Mouse (Mus musculus) neural tube, postnatal 0 days (tissue): ENCODE data around the gene Lrrc55. TPM values are rescaled to one million over a fixed set of nuclear protein-coding genes. Genes with fewer than 3 reads are reported as not detected.

Source experiments
- polyA plus RNA-seq: library from polyadenylated mRNA; unstranded; fragments of >200 nt; fragmentation: Nextera tagmentation; extraction: Ambion mirVana; gene quantifications from 2 replicates; pipeline ENCODE4 v1.2.1, GENCODE M21; 2015

Lrrc55 gene
- 14.3 and 16.2 TPM in 2 replicates for polyA plus RNA-seq

DNA sequence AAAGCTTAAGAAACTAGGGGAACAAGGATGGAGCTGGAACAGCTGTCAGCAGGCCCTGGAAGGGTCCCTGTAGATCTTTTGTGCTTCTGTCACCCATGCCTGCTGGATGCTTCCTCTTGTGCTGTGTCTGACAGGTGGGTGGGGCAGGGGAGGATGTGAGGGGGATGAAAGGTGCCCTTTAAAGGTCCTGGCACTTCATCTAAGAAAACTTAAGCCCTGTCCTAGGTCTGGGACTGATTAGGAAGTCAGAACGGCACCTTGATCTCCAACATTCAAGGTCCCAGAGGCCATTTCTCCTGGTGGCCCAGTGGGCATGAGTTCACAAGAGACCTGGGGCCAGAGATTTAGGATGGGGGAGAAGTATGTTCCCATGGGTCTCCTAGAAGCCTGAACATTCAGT is at the start of gene Lrrc55:
Gene Lrrc55, minus strand, starts transcription at position 297 of the 400 bp plus-strand sequence.

DNA sequence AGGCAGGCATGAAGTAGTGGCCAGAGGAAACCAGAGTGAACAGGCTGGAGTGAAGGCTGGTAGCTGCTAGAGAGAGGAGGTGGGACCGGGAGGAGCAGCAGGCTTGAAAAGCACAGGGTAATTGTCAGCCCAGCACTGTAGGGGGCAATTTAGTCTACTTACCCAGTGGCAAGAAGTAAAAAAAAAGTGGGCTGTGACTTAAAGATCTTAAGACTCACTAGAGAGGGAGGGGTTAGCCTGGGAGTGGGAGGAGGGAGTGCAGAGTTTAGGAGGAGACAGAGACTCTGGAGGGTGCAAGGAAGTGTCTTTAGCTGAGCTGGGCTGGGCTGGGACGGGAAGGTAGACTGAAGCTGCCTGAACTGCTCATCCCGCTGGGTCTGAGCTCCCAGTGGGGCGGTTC is 60.9 kb downstream of the Lrrc55 start, which contains the start of gene Aplnr:
Gene Aplnr, plus strand, starts transcription at position 137 of the 400 bp plus-strand sequence.

Other genes starting within 250 kb of the Lrrc55 start
- gene Prg2, start 216.7 kb downstream of the Lrrc55 start, polyA plus RNA-seq = not detected in 2 replicates
- not detected in 2 replicates for gene Prg3, start 209.0 kb downstream of the Lrrc55 start, polyA plus RNA-seq
- 104 and 116 TPM in 2 replicates for gene Ssrp1, start 160.0 kb downstream of the Lrrc55 start, polyA plus RNA-seq
- 0.70 and 6.1 TPM in 2 replicates for gene P2rx3, start 159.7 kb downstream of the Lrrc55 start, polyA plus RNA-seq
- 11.8 and 16.7 TPM in 2 replicates for gene Tnks1bp1, start 149.2 kb downstream of the Lrrc55 start, polyA plus RNA-seq
- gene Aplnr, start 61.0 kb downstream of the Lrrc55 start, polyA plus RNA-seq = 27.7 and 30.9 TPM in 2 replicates
- not detected in 2 replicates for gene Olfr987, start 142.1 kb upstream of the Lrrc55 start, polyA plus RNA-seq
- gene Olfr988, start 166.0 kb upstream of the Lrrc55 start, polyA plus RNA-seq = not detected in 2 replicates
- gene Olfr992, start 212.3 kb upstream of the Lrrc55 start, polyA plus RNA-seq = not detected in 2 replicates
- gene Olfr993, start 217.7 kb upstream of the Lrrc55 start, polyA plus RNA-seq = not detected in 2 replicates
- gene Olfr994, start 239.3 kb upstream of the Lrrc55 start, polyA plus RNA-seq = not detected in 2 replicates
- gene Olfr995, start 246.4 kb upstream of the Lrrc55 start, polyA plus RNA-seq = not detected in 2 replicates